Mouse (Mus musculus): ENCODE results near the gene Pitx3.
A peak's percentile ranks its signal among the peaks of the same experiment; 100 is the strongest.
"Not testable (repeated sequence)": the region's sequence is repeated elsewhere in the genome, so short reads cannot be mapped to it uniquely, and the experiment has no call there.

The Pitx3 gene

DNA sequence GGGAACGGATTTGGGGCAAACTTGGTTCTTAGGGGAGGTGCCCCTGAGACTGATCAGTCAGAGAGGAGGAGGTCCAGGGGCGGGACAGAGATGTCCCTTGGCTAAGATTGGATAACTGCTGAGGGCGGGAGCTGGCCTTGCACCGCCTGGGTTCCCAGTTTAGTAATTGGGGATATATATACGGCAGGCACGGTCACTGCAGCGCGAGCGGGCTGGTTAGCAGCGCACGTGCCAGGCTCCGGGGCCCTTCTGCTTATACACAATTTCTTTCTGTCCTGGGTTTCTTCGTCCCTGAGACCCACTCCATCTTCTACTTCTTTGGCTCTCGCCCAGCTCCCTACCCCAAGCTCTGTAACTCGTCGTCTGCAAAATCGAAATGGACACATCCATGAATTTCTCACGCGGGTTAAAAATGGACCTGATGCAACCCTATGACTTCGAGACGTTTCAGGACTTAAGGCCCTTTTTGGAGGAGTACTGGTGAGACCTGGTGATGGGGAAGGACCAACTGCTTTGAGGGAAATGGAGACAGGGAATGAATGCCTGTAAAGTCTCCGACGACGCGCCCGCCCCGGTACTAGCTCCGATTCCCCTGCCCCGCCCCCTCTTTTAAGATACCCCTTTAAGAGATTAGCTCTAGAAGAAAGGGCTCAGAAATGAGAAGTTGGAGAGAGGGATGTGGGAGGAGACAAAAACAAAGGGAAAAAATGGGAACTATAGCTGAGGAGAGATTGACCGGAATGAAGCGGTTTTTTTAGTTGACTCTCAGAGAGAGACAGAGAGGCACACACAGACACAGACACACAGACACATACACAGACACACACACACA, 16.2 kb downstream of the Pitx3 start, which contains the start of gene Elovl3:
Elovl3 (plus strand) TSS at position 204 of the 832 bp plus-strand sequence.
- DNase-seq (ENCODE audit: low read depth) = no peak

DNA sequence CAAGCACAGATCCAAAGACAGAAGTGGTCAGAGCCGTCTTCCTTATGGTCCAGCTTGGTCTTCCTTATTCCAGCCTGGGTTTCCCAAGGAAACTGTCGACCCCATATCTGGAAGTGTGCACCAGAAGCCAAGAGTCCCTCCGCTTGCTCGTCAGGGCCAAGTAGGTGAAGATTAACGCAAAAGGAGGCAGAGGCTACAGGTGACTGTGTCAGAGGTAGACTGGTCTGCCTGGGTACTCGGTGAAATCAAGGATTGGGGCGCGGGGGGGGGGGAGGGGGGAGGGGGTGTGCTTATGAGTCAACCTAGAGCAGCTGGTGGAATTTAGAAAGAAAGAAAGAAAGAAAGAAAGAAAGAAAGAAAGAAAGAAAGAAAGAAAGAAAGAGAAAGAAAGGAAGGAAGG, 16.8 kb downstream of the Pitx3 start:
- DNase-seq (ENCODE audit: low read depth) = no peak

DNA sequence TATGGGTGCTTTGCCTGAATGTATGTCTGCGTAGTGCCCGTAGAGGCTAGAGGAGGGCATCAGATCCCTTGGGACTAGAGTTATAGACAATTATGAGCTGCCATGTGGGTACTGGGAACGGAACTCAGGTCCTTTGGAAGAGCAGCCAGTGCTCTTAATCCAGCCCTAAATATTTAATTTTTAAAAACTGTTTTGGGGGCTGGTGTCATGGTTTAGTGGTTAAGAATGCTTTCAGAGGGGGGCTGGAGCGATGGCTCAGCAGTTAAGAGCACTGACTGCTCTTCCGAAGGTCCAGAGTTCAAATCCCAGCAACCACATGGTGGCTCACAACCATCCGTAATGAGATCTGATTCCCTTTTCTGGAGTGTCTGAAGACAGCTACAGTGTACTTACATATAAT, 18.4 kb downstream of the Pitx3 start:
- not testable (repeated sequence) for DNase-seq (ENCODE audit: low read depth)

DNA sequence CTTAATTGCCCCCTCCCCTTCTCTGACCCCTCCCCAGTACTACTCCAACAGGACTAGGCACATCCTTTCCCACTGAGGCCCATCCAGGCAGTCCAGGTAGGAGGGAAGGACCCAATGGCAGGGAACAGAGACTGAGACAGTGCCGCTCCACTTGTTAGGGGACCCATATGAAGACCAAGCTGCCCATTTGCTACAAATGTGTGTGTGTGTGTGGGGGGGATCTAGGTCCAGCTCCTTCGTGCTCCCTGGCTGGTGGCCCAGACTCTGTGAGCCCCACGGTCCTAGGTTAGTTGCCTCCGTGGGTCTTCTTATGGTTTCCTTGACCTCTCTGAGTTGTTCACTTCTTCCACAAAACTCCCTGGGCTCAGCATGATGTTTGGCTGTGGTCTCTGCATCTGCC, 21.8 kb downstream of the Pitx3 start:
- DNase-seq (ENCODE audit: low read depth) = no peak

DNA sequence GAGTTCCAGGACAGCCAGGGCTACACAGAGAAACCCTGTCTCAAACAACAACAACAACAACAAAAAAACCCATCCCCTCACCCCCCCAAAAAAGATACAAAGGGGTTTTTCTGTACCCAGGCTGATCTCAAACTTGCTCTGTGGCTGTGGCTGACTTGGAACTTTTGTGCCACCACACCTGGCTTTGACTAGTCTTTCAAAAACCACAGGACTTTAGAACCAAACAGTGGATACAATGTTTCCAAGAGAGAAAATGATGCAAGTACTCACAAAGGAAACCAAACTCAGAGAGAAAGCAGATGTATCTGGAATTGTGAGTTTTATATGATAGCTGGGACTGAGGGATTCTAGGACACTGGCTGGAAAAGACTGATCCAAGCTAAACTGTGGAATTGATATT, 23.5 kb downstream of the Pitx3 start:
- DNase-seq (ENCODE audit: low read depth) = no peak

DNA sequence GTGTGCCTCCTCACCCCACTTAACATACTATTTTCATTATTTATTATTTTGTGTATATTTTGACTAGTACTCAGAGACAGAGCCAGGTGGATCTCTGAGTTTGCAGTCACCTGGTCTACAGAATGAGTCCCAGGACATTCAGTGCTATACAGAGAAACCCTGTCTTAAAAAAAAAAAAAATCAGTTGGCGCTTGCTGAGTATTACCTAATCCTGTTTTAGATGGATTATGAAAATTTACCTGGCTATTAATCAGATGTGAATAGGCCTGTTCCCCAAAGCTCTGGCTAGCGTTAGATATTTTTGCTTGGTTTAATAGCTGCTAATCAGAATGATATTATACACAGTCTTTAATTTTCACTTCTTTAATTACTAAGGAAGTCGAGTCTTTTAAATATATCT, 24.2 kb downstream of the Pitx3 start:
- DNase-seq (ENCODE audit: low read depth) = no peak

DNA sequence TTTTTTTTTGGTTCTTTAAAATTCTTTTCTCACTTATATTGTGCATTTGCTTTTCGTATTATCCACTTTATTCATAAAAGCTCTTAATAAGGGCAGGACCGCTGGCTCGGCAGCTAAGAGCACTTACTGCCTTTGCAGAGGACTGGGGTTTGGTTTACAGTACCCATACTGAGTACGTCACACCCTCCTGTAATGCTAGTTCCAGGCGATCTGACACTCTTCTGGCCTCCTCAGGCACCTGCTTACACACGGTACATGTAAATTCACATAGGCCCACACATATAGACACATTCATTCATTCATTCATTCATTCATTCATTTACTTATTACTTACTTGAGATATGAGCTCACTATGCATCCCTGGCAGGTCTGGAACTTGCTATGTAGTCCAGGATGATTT, 27.3 kb downstream of the Pitx3 start:
- no peak for DNase-seq (ENCODE audit: low read depth)

DNA sequence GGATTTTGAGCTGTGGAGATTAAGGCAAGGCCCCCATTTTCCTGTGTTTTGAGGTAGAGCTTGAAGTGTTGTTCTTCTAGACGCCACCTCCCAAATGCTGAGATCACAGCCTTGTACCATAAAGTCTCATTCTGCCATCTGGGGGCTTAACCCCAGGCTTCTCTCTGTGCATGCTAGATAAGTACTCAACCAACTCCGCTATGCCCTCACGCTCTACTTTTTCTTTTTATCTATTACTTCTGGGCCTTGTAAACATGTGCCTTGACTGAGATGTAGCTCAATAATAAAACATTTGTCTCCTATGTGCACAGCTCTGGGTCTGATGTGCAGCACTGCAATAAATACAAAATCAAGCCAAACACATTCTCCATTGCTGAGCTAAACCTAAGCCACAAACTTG, 28.7 kb downstream of the Pitx3 start:
- DNase-seq (ENCODE audit: low read depth) = no peak

DNA sequence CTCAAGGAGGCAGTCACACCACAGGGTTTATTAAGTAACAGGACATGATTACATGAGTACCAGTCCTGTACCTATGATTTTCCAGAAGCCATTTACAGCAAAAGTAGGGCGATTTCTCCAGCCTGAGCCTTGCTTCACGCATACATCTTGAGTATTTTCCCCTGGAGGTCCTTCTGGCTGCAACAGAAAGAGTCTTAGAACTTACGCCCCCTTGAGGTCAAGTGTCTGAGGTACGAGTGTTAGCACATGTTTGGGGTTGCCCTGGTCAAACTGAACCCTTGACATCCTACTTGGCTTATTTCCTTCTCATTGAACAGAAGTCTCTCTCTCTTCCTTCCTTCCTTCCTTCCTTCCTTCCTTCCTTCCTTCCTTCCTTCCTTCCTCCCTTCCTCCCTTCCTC, 33.5 kb downstream of the Pitx3 start:
- DNase-seq (ENCODE audit: low read depth) = no peak

DNA sequence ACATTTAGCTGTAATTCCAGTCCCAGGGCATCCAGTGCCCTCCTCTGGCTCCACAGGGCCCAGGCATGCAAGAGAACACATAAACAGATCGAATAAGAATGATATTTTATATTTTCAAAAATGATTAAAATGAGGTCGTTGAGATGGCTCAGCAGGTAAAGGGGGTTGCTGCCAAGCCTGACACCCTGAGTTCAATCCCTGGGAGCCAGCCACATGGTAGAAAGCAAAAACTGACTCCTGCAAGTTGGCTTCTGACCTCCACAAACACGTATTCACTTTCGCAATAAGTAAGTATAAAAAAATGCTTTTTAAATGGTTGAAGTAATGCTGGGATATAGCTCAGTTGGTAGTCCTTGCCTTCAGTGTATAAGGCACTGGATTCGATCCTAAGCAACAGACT, 37.3 kb downstream of the Pitx3 start:
- no peak for DNase-seq (ENCODE audit: low read depth)

DNA sequence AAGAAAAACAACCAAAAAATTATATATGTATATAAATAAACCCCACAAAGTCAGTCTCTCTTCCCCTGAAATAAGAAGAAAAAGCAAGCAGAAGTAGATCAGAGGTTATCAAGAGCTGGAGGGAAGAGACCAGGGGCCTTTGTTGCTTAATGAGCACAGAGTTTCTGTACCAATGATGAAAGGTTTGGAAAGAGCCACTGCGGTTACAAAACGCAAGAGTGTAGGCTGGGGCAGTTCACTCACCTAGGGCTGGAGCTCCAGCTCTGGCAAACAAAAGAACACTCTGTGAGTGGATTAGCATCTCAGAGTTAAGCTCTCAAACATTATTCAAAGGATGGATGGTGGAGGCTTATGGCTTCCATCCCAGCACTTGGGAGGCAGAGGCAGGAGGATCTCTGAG, 37.9 kb downstream of the Pitx3 start:
- DNase-seq (ENCODE audit: low read depth) = no peak

DNA sequence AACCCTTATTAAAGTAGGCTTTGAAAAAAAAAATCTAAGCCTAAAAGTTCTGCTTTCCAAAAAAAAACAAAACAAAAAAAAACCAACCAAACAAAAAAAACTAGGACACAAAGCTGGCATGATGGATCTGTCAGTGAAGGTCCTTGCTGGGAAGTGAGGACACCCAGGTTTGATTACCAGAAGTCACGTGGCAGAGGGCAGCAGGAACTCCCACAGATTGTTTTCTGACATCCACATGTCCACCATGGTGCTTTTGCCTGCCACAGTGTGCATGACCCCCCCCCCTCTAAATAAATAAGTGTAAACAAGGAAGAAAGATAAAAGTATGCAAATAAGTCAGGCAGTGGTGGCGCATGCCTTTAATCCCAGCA, 44.0 kb downstream of the Pitx3 start:
- no peak for DNase-seq (ENCODE audit: low read depth)

DNA sequence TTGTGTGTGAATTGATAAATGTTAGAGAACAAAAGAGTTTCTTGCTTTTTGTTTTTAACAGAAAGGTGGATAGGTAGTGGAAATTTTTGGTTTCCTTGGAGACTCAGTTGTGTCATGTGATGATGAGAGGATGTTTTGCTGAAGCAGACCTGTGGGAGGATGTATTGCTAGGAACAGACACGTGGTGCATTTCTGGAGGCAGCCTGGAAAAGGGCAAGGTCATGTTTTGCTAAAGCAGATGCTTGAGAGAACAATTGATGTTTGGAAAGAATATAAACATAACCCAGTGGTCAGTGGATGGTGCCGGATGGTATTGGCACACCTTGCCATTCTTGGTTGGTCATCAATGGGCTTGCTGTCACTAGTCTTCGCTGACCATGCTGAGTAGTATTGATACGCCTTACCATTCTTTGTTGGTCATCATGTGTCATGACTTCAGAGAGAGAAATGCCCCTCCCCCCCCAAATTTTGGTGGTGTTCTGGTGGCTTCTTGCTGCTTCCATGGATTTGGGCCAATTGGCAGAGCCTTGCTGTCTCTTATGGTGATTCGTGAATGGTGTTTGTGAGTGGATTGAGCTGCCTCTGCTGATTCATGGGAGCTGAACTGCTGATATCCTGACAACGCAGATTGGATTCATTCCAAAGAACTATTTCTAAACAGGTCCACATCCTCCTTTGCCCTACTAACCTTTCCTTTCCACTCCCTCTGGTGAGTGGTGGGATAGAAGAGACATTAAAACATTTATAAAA, 44.5 kb downstream of the Pitx3 start:
- DNase-seq (ENCODE audit: low read depth) = no peak

DNA sequence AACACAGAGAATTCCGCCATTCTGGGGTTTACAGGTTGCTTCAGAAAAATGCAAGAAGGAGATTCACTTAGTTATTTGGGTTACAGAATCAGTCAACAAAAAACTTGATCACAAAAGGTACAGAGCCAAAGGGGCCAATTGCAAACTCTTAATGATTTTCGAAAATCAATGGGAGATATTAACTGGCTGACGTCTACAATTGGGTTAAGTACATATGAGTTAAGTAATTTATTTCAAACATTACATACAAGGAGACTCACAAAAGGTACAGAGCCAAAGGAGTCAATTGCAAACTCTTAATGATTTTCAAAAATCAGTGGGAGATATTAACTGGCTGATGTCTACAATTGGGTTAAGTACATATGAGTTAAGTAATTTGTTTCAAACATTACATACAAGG, 48.6 kb downstream of the Pitx3 start:
- no peak for DNase-seq (ENCODE audit: low read depth)

DNA sequence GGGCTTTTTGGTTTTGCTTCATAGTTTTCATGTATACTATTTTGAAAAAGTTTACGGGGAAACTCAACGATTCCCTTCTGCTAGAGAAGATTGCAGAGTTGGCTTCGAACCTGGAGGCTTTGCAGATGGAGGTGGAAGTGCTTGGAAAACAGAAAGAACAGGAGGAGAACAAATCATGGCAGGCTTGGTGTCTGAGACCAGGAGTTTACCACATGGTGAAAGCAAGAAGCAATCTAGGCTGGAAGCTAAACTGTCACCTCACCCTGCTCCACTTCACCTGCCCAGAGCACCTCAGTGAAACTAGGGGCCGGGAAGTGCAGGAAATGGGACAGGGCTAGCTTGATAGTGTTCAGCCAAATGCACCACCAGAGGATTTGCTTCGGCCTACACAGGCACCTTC, 51.7 kb downstream of the Pitx3 start:
- no peak for DNase-seq (ENCODE audit: low read depth)

DNA sequence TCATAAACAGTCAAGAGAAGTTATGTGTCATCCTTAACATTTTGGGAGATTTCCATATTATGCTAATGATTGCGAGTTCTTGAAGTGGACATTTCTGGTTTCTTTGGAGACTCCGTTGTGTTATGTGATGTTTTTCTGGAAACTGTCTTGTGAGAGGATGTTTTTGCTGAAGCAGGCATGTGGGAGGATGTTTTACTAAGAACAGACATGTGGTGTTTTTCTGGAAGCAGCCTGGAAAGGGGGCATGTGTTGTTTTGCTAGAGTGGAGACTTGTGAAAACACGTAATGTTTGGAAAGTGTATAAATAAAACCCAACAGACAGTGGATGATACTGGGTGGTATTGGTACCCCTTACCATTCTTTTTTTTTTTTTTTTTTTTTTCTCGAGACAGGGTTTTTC, 52.8 kb downstream of the Pitx3 start:
- no peak for DNase-seq (ENCODE audit: low read depth)

DNA sequence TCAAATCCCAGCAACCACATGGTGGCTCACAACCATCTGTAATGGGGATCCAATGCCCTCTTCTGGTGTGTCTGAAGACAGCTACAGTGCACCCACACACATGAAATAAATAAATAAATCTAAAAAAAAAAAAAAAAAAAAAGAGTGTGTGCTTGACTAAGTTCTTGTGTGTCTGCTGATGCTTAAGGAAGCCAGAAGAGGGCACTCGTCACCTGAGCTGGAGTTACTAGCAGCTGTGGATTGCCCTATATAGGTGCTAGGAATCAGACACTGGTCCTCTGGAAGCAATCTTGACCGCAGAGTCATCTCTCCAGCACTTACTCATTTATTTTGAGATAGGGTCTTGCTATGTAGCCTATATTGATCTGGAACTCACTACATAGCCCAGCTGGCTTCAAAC, 54.0 kb downstream of the Pitx3 start:
- no peak for DNase-seq (ENCODE audit: low read depth)

DNA sequence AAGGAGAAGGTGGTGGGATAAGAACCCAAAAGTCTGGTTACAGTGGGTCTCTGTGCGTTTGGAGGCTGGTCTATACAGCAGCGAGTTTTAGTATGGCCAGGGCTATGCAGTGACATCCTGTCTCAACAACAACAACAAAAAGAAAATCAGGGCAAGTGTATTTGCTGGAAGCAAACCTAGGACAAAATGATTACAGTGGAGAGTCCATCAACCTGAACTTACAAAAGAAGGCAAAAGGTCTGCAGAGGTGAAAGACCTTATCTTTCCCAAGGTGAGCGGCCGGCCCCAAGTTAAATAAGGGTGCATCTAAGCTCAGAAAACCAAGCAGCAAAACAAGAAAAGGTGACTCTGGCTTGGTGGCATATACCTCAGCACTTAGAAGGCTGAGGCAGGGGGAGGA, 56.5 kb downstream of the Pitx3 start:
- DNase-seq (ENCODE audit: low read depth) = no peak

DNA sequence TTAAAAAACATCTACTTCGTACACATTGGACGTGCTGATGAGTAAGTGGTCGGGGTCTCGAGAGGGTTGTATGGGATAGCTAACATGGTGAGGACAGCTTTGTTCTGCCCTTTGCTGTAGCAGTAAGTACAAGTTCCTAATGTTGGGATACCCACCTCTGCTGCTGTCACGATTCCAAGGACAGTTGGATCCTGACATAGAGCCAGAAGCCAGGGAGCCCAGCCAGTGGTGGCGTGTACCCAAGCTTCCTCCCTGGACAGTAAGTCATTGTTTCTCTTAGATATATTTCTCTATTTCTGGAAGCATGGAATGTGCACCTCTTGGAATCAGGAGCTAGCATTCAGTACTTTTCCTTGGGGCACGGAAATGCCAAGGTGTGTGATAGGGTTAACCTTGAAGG, 60.3 kb downstream of the Pitx3 start:
- DNase-seq (ENCODE audit: low read depth) = peak; percentile 21

DNA sequence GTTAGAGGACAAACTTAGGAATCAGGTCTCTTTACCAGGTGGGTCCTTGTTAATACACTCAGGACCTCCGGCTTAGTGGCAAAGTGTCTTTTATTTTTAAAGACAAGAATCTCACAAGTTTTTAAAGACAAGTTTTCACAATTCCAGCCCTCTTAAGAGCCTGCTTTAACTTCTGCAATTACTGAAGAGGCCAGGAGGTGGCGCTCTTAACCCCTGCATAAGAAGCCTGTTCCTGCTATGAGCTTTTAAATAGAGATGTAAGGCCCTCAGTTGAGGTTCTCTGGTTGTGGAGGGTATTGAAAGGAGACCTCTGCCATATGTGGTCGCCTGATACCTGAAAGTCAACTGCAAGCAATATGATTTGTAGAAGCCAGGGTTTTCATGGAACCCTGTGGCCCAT, 61.8 kb downstream of the Pitx3 start:
- peak; percentile 33 for DNase-seq (ENCODE audit: low read depth)
